Mouse (Mus musculus): Measurements from ENCODE around the gene Nfatc3.
"Not testable (repeated sequence)": the region's sequence is repeated elsewhere in the genome, so short reads cannot be mapped to it uniquely, and the experiment has no call there.

- not testable (repeated sequence) for TF ChIP-seq CTCF (IDR thresholded peaks at IDR 0.05; ENCODE audit: borderline replicate concordance, insufficient read depth, low read length); POLR2A (IDR thresholded peaks at IDR 0.05; ENCODE audit: low read depth, low read length)
These were observed 46.4 kb upstream of the Nfatc3 start for GRCm38 (mm10) chr8:106012203-106012602.

All from embryonic fibroblast, embryonic 13.5 days (primary cell).